Mouse (Mus musculus): ENCODE measurements around the gene Mcoln2. TPM values are rescaled to one million over a fixed set of nuclear protein-coding genes. Genes with fewer than 3 reads are reported as not detected.

The Mcoln2 gene
- total RNA-seq, 2 experiments from 2014 or later, result 0.22 to 0.25 TPM

- intact Hi-C loops (cut with DNase I), result no loop called here
- peak; percentile 51 to 55 for DNase-seq
Measured at GRCm38 (mm10) chr3:146220776-146221486, 71.3 kb downstream of the Mcoln2 start, which contains the start of gene Lpar3. TSS of gene Lpar3 (plus strand) at chr3:146220963.

- intact Hi-C loops (cut with DNase I), result no loop called here
- DNase-seq, result no peak
Measured at GRCm38 (mm10) chr3:146224271-146224670, 74.6 kb downstream of the Mcoln2 start.

- DNase-seq, result no peak
- intact Hi-C loops (cut with DNase I), result no loop called here
Measured at GRCm38 (mm10) chr3:146225061-146225761, 75.6 kb downstream of the Mcoln2 start.

- intact Hi-C loops (cut with DNase I), result no loop called here
- no peak for DNase-seq
Measured at GRCm38 (mm10) chr3:146227427-146227826, 77.8 kb downstream of the Mcoln2 start.

GRCm38 (mm10) chr3:146228559-146229310 is 79.1 kb downstream of the Mcoln2 start:
- no peak for DNase-seq

GRCm38 (mm10) chr3:146232708-146233107 is 83.1 kb downstream of the Mcoln2 start:
- no peak for DNase-seq
- intact Hi-C loops (cut with DNase I), result no loop called here

More at GRCm38 (mm10) chr3:146228559-146229310, 79.1 kb downstream of the Mcoln2 start:
- intact Hi-C loops (cut with DNase I), result no loop called here

- no peak for DNase-seq
- intact Hi-C loops (cut with DNase I), result no loop called here
Measured at GRCm38 (mm10) chr3:146233741-146234140, 84.1 kb downstream of the Mcoln2 start.

GRCm38 (mm10) chr3:146234530-146234929 is 84.9 kb downstream of the Mcoln2 start:
- intact Hi-C loops (cut with DNase I), result no loop called here
- DNase-seq, result no peak

- intact Hi-C loops (cut with DNase I), result no loop called here
- DNase-seq, result no peak
Measured at GRCm38 (mm10) chr3:146236280-146236679, 86.6 kb downstream of the Mcoln2 start.

- intact Hi-C loops (cut with DNase I), result no loop called here
Measured at GRCm38 (mm10) chr3:146237676-146238075, 88.0 kb downstream of the Mcoln2 start.

GRCm38 (mm10) chr3:146244630-146245029 is 95.0 kb downstream of the Mcoln2 start:
- intact Hi-C loops (cut with DNase I), result no loop called here
- no peak for DNase-seq

More at GRCm38 (mm10) chr3:146237676-146238075, 88.0 kb downstream of the Mcoln2 start:
- no peak for DNase-seq

Other genes starting within 250 kb of the Mcoln2 start
- 10 to 100 TPM; 18.2 to 19.6 TPM for gene Bcl10, start 227.0 kb upstream of the Mcoln2 start, total RNA-seq (2021)
- gene 2410004B18Rik, start 211.8 kb upstream of the Mcoln2 start, total RNA-seq (2021), result 10 to 100 TPM; 16.0 to 16.6 TPM
- gene Syde2, start 162.0 kb upstream of the Mcoln2 start, total RNA-seq (2021), result 10 to 100 TPM; 13.8 to 18.6 TPM
- gene Wdr63, start 41.7 kb upstream of the Mcoln2 start, total RNA-seq (2021), result not detected
- gene Mcoln3, start 32.4 kb upstream of the Mcoln2 start, total RNA-seq (2021), result not detected
- under 1 TPM; 0.24 to 0.28 TPM for gene Lpar3, start 71.1 kb downstream of the Mcoln2 start, total RNA-seq (2021)